Mouse (Mus musculus) limb, embryonic 13.5 days (tissue): Measurements from ENCODE around the gene Iqsec3. TPM values are rescaled to one million over a fixed set of nuclear protein-coding genes. Genes with fewer than 3 reads are reported as not detected.
A peak's percentile ranks its signal among the peaks of the same experiment; 100 is the strongest.

ENCODE experiments used
- ATAC-seq: fragments of 200-750 bp; cut with Nextera tagmentation; 2 replicates; pipeline ENCODE4 v1.8.0; 2017; ENCODE audit warnings: low read depth, moderate number of reproducible peaks, moderate TSS enrichment; ENCODE audit not compliant: low FRiP score
- H3K27ac ChIP-seq: fragments of 300-500 bp; sonication (generic); 2 replicates; pipeline ENCODE4 v1.5.1; 2015; ENCODE audit warnings: inconsistent platforms, mild to moderate bottlenecking, moderate library complexity
- H3K27me3 ChIP-seq: fragments of 300-500 bp; sonication (generic); 2 replicates; pipeline ENCODE4 v1.6.1; 2015; ENCODE audit warnings: mild to moderate bottlenecking, inconsistent platforms
- H3K36me3 ChIP-seq: fragments of 300-500 bp; sonication (generic); 2 replicates; pipeline ENCODE4 v1.6.1; 2015; ENCODE audit warnings: inconsistent platforms, mild to moderate bottlenecking, moderate library complexity
- H3K4me1 ChIP-seq: fragments of 300-500 bp; sonication (generic); 2 replicates; pipeline ENCODE4 v1.6.1; 2015; ENCODE audit warnings: inconsistent platforms
- H3K4me2 ChIP-seq: fragments of 300-500 bp; sonication (generic); replicated peaks from 2 replicates; pipeline ENCODE4 v1.6.1; 2015; ENCODE audit warnings: inconsistent platforms, mild to moderate bottlenecking, moderate library complexity
- H3K4me3 ChIP-seq: fragments of 300-500 bp; sonication (generic); 2 replicates; pipeline ENCODE4 v1.5.1; 2015; ENCODE audit warnings: moderate library complexity, mild to moderate bottlenecking, inconsistent platforms
- H3K9ac ChIP-seq: fragments of 300-500 bp; sonication (generic); 2 replicates; pipeline ENCODE4 v1.6.1; 2015; ENCODE audit warnings: mild to moderate bottlenecking, inconsistent platforms
- H3K9me3 ChIP-seq: fragments of 300-500 bp; sonication (generic); 2 replicates; pipeline ENCODE4 v1.6.1; 2016; ENCODE audit warnings: inconsistent platforms
- WGBS: fragments of 180-500 bp; shearing (Covaris S2); methylation state at CpG from one replicate; pipeline ENCODE4 v1.1.7; 2015; 5-methylcytosine and 5-hydroxymethylcytosine counted together
- polyA plus RNA-seq: library from polyadenylated mRNA; unstranded; fragments of >200 nt; fragmentation: Nextera tagmentation; extraction: Ambion mirVana; gene quantifications from 2 replicates; pipeline ENCODE4 v1.2.1, GENCODE M21; 2015

The Iqsec3 gene
- polyA plus RNA-seq, 1 experiment from 2014 or later, result 0.11 TPM

GRCm38 (mm10) chr6:121344329-121344728, 129.1 kb downstream of the Iqsec3 start:
- Histone ChIP-seq H3K9me3 (no peaks in the 10 kb centered on the region), H3K27ac (no peak overlapping the region), H3K36me3 (no peaks in the 10 kb centered on the region), H3K4me2 (no peak overlapping the region), H3K27me3 (no peaks in the 10 kb centered on the region), H3K9ac (no peak overlapping the region), H3K4me3 (no peak overlapping the region), H3K4me1 (peaks cover 5% of the 10 kb centered on the region; the same call in 1 of the 2 replicates)
- 52% methylated on average over 5 of the region's 5 CpGs for WGBS
- ATAC-seq, result no peak

DNA sequence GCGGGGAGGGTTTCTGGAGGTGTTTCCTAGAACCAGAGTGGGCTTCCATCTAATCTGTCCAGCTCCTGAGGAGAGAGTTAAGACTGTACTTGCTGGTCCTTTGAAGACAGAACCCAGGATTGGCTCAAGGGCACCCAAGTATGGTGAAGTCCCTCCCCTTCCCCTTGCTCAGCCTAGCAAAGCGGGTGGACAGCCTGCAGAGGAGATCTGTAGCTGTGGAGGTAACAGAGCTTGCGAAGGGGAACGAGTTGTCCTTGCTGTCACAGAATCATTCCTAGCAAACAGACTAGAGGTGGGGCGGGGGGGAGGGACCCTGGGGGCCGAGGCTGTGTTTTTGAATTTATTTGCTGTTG, 129.7 kb downstream of the Iqsec3 start:
- H3K4me1 ChIP-seq, result peaks cover 5% of the 10 kb centered on the region; the same call in 1 of the 2 replicates
- no peak overlapping the region for H3K9ac ChIP-seq
- H3K27me3 ChIP-seq, result no peaks in the 10 kb centered on the region
- H3K4me3 ChIP-seq, result no peak overlapping the region
- H3K4me2 ChIP-seq, result no peak overlapping the region
- ATAC-seq, result no peak
- no peaks in the 10 kb centered on the region for H3K9me3 ChIP-seq
- no peaks in the 10 kb centered on the region for H3K36me3 ChIP-seq
- 66% methylated on average over 6 of the region's 6 CpGs for WGBS
- no peak overlapping the region for H3K27ac ChIP-seq

- no peaks in the 10 kb centered on the region for H3K36me3 ChIP-seq
- no peak within 1 kb of the TSS for H3K4me3 ChIP-seq
- 69% methylated on average over 15 of the region's 15 CpGs for WGBS
- peaks cover 5% of the 10 kb centered on the region; the same call in 1 of the 2 replicates for H3K4me1 ChIP-seq
- no peak within 1 kb of the TSS for H3K4me2 ChIP-seq
- no peak within 1 kb of the TSS for H3K9ac ChIP-seq
- no peaks in the 10 kb centered on the region for H3K27me3 ChIP-seq
- ATAC-seq, result no peak; the same call in 1 of the 2 replicates
- H3K27ac ChIP-seq, result no peak within 1 kb of the TSS
- no peaks in the 10 kb centered on the region for H3K9me3 ChIP-seq
Observed at GRCm38 (mm10) chr6:121343026-121343770, 130.3 kb downstream of the Iqsec3 start, which contains the start of gene Slc6a12. Gene Slc6a12 (plus strand): TSS chr6:121343076.

- Histone ChIP-seq H3K27ac (no peak overlapping the region), H3K4me3 (no peak overlapping the region), H3K9ac (no peak overlapping the region), H3K4me1 (peaks cover 3% of the 10 kb centered on the region; the same call in 1 of the 2 replicates), H3K27me3 (no peaks in the 10 kb centered on the region), H3K36me3 (no peaks in the 10 kb centered on the region), H3K9me3 (no peaks in the 10 kb centered on the region), H3K4me2 (no peak overlapping the region)
- no peak for ATAC-seq
- WGBS, result 87% methylated on average over 6 of the region's 6 CpGs
Observed at GRCm38 (mm10) chr6:121341650-121342049, 131.8 kb downstream of the Iqsec3 start.

DNA sequence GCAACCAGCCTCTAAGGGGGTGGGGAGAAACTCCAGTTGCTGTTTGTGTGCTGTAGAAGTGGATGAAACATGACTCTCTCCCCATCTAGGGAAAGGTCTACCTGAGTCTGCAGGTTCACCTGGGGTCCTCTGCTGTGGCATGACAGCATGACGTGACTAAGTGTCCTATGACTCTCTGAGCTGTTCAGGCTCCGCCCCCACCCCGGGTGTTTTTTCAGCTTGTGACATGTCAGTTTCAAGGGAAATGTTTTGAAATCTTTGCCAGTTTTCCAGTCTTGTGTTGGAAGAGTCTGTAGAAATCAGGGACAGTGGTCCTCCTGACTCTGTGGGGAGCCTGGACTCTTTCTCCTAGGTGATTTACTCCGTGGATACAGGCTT, 135.0 kb downstream of the Iqsec3 start:
- Histone ChIP-seq H3K27me3 (no peaks in the 10 kb centered on the region), H3K9me3 (no peaks in the 10 kb centered on the region), H3K27ac (no peak overlapping the region), H3K4me1 (no peaks in the 10 kb centered on the region), H3K4me2 (no peak overlapping the region), H3K4me3 (no peak overlapping the region), H3K9ac (no peak overlapping the region), H3K36me3 (no peaks in the 10 kb centered on the region)
- WGBS, result 52% methylated on average over 4 of the region's 4 CpGs
- ATAC-seq, result no peak

DNA sequence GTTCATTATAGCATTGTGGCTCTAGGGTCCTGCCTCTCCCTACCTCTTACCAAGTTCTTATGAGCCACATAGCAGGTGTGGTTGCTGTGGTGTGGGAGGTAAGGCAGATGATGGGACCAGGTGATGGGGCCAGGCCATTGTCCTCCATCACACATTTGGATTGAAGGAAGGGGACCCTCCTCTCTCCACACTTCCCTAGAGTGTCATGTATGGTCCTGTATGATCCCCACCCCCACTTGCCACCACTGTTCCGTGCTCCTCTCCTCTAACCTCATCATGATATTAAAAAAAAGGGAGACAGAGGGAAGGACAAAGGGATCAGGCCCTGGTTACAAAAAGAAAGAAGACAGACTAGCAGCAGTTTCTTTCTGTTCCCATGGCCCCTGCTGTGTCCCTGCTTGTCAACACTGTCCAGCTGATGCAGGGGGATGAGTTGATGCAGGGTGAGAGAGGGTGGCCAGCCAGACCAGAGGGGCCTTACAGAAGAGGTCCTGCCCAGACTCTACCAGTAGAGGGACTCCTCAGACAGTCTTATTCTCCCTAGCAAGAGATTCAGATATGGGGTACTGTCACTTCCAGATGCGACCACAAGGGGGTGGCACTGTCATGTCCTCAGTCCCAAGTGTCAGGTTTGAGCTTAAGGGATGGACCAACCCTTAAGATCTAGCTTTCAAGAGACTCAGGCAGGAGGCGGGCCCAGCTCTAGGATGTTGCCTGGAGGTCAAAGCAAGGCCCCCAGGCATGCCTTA, 135.5 kb downstream of the Iqsec3 start:
- no peak overlapping the region for H3K4me3 ChIP-seq
- no peak overlapping the region for H3K27ac ChIP-seq
- no peak overlapping the region for H3K4me2 ChIP-seq
- peak; percentile 50; the same call in 1 of the 2 replicates for ATAC-seq
- no peaks in the 10 kb centered on the region for H3K9me3 ChIP-seq
- H3K27me3 ChIP-seq, result no peaks in the 10 kb centered on the region
- WGBS, result 31% methylated on average over 3 of the region's 3 CpGs
- no peaks in the 10 kb centered on the region for H3K4me1 ChIP-seq
- no peak overlapping the region for H3K9ac ChIP-seq
- no peaks in the 10 kb centered on the region for H3K36me3 ChIP-seq

- Histone ChIP-seq H3K4me1 (no peaks in the 10 kb centered on the region), H3K9ac (no peak overlapping the region), H3K27ac (no peak overlapping the region), H3K4me3 (no peak overlapping the region), H3K27me3 (no peaks in the 10 kb centered on the region), H3K4me2 (no peak overlapping the region), H3K36me3 (no peaks in the 10 kb centered on the region), H3K9me3 (no peaks in the 10 kb centered on the region)
- 91% methylated on average over 9 of the region's 9 CpGs for WGBS
- ATAC-seq, result no peak
Observed at GRCm38 (mm10) chr6:121337229-121337628, 136.2 kb downstream of the Iqsec3 start.

- Histone ChIP-seq H3K9ac (no peak overlapping the region), H3K27me3 (no peaks in the 10 kb centered on the region), H3K9me3 (no peaks in the 10 kb centered on the region), H3K36me3 (no peaks in the 10 kb centered on the region), H3K27ac (no peak overlapping the region), H3K4me1 (no peaks in the 10 kb centered on the region), H3K4me3 (no peak overlapping the region), H3K4me2 (no peak overlapping the region)
- WGBS, result 60% methylated on average over 8 of the region's 8 CpGs
- ATAC-seq, result no peak
Observed at GRCm38 (mm10) chr6:121336558-121336957, 136.9 kb downstream of the Iqsec3 start.

- no peak overlapping the region for H3K4me3 ChIP-seq
- H3K4me2 ChIP-seq, result no peak overlapping the region
- no peaks in the 10 kb centered on the region for H3K27me3 ChIP-seq
- H3K36me3 ChIP-seq, result no peaks in the 10 kb centered on the region
- no peak overlapping the region for H3K27ac ChIP-seq
- no peak overlapping the region for H3K9ac ChIP-seq
- H3K4me1 ChIP-seq, result no peaks in the 10 kb centered on the region
- 83% methylated on average over 9 of the region's 9 CpGs for WGBS
- ATAC-seq, result no peak
- no peaks in the 10 kb centered on the region for H3K9me3 ChIP-seq
Observed at GRCm38 (mm10) chr6:121335841-121336240, 137.6 kb downstream of the Iqsec3 start.

GRCm38 (mm10) chr6:121329848-121330508, 143.5 kb downstream of the Iqsec3 start:
- H3K9me3 ChIP-seq, result no peaks in the 10 kb centered on the region
- H3K27me3 ChIP-seq, result no peaks in the 10 kb centered on the region
- H3K4me1 ChIP-seq, result peaks cover 17% of the 10 kb centered on the region
- H3K4me3 ChIP-seq, result no peak overlapping the region
- H3K9ac ChIP-seq, result peak overlapping the region; percentile 31; the same call in 1 of the 2 replicates
- H3K4me2 ChIP-seq, result no peak overlapping the region
- no peaks in the 10 kb centered on the region for H3K36me3 ChIP-seq
- no peak overlapping the region for H3K27ac ChIP-seq
- ATAC-seq, result 0 out of 2 replicates have a peak, but pooled peaks have one; percentile 46
- WGBS, result 12% methylated on average over 10 of the region's 10 CpGs

DNA sequence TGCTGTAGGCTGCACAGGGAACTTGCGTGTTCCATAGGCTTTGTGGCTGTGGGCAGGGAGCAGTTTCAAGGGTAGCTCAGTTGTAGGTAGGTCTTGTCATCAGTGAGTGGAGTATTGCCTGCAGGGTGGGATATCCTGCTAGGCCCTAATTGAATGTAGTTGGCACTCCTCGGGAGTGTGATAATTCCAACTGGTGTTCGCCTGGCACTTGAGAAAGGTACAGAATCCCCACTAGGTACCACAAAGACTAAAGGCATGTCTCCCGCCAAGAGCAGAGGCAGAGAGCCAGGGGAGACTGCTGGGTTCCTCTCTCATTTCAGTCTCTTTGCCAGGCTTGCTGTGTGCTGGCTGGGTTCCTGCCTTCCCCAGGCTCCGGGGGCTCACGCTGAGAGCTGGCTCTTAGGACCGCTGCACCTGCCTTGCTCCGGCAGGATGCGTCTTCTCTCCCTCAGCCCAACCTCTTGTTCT, 145.0 kb downstream of the Iqsec3 start:
- Histone ChIP-seq H3K27me3 (no peaks in the 10 kb centered on the region), H3K4me3 (no peak overlapping the region), H3K4me2 (no peak overlapping the region), H3K4me1 (peaks cover 17% of the 10 kb centered on the region), H3K36me3 (no peaks in the 10 kb centered on the region), H3K9ac (no peak overlapping the region), H3K27ac (no peak overlapping the region), H3K9me3 (no peaks in the 10 kb centered on the region)
- no peak for ATAC-seq
- WGBS, result 59% methylated on average over 9 of the region's 9 CpGs

DNA sequence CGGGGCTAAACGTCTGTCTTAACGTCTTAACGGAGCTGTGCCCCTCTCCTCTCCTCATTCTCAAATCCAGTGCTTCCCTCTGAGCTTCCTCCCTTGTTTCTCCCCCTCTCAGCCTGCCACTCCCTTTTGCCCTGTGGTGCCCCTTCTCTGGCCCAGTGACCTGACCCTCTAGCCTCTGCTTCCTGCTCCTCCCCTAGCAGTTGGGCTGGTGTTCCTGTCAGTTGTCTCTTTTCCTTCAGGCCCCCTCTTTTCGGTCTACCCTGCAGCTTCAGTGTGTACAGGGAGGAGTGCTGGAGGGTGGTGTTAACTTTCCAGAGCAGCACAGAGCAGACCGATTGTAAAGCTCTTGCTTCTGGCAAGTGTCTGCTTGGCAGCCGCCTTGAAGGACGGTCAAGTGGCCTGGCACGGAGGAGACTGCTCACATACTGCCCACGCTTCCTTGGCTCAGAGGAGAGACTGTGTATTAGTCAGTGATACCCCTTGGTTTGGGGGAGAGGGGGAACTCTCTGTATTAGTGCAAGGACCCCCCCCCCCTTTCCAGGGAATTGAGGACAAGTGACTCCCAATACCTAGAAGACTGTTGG, 146.9 kb downstream of the Iqsec3 start:
- H3K4me3 ChIP-seq, result no peak overlapping the region
- H3K9me3 ChIP-seq, result no peaks in the 10 kb centered on the region
- 38% methylated on average over 10 of the region's 10 CpGs for WGBS
- H3K27ac ChIP-seq, result no peak overlapping the region
- H3K4me2 ChIP-seq, result no peak overlapping the region
- no peaks in the 10 kb centered on the region for H3K27me3 ChIP-seq
- H3K4me1 ChIP-seq, result peaks cover 17% of the 10 kb centered on the region
- H3K36me3 ChIP-seq, result no peaks in the 10 kb centered on the region
- no peak overlapping the region; the same call in 1 of the 2 replicates for H3K9ac ChIP-seq
- ATAC-seq, result no peak
